Mouse (Mus musculus) spleen, postnatal 0 days (tissue): Measurements from ENCODE around the gene Lce1h. TPM values are rescaled to one million over a fixed set of nuclear protein-coding genes. Genes with fewer than 3 reads are reported as not detected.

Experiments
- polyA plus RNA-seq: library from polyadenylated mRNA; unstranded; fragments of >200 nt; fragmentation: Nextera tagmentation; extraction: Ambion mirVana; gene quantifications from 2 replicates; pipeline ENCODE4 v1.2.1, GENCODE M21; 2015

The Lce1h gene
- polyA plus RNA-seq, result not detected in 2 replicates

GRCm38 (mm10) chr3:92764965-92765364 lies at the start of gene Lce1h:
Lce1h (minus strand) TSS chr3:92765065.

GRCm38 (mm10) chr3:92807791-92808190 lies 42.9 kb upstream of the Lce1h start, which contains the start of gene Lce1k:
Lce1k (minus strand) TSS chr3:92807891.

GRCm38 (mm10) chr3:92790414-92790813 lies 25.5 kb upstream of the Lce1h start, which contains the start of gene Lce1j:
Lce1j (minus strand) TSS chr3:92790514.

GRCm38 (mm10) chr3:92778799-92779198 lies 13.9 kb upstream of the Lce1h start, which contains the start of gene Lce1i:
Lce1i (minus strand) TSS chr3:92778899.

GRCm38 (mm10) chr3:92752238-92752637 lies 12.6 kb downstream of the Lce1h start, which contains the start of gene Lce1g:
Lce1g (minus strand) TSS chr3:92752338.

GRCm38 (mm10) chr3:92738996-92739395 lies 25.9 kb downstream of the Lce1h start, which contains the start of gene Gm38119:
Gm38119 (minus strand) TSS chr3:92739096.

GRCm38 (mm10) chr3:92720250-92720649 lies 44.6 kb downstream of the Lce1h start, which contains the start of gene Lce1f:
Lce1f (minus strand) TSS chr3:92720350.

Other genes starting within 250 kb of the Lce1h start
- gene 2310046K23Rik, start 230.6 kb downstream of the Lce1h start, polyA plus RNA-seq, result not detected in 2 replicates
- 0.12 and 0.19 TPM in 2 replicates for gene Ivl, start 191.3 kb downstream of the Lce1h start, polyA plus RNA-seq
- gene Smcp, start 176.1 kb downstream of the Lce1h start, polyA plus RNA-seq, result not detected in 2 replicates
- gene 2210017I01Rik, start 157.6 kb downstream of the Lce1h start, polyA plus RNA-seq, result not detected in 2 replicates
- not detected in 2 replicates for gene Lce6a, start 143.4 kb downstream of the Lce1h start, polyA plus RNA-seq
- not detected in 2 replicates for gene Lce1a1, start 116.8 kb downstream of the Lce1h start, polyA plus RNA-seq
- gene Lce1b, start 108.1 kb downstream of the Lce1h start, polyA plus RNA-seq, result not detected in 2 replicates
- gene Lce1a2, start 94.8 kb downstream of the Lce1h start, polyA plus RNA-seq, result not detected in 2 replicates
- gene Lce1c, start 85.8 kb downstream of the Lce1h start, polyA plus RNA-seq, result 0.17 TPM in 1 of 2 replicates, not detected in the other
- not detected in 2 replicates for gene Lce1d, start 77.9 kb downstream of the Lce1h start, polyA plus RNA-seq
- gene Lce1e, start 56.0 kb downstream of the Lce1h start, polyA plus RNA-seq, result not detected in 2 replicates
- gene Lce1f, start 44.7 kb downstream of the Lce1h start, polyA plus RNA-seq, result not detected in 2 replicates
- gene Gm38119, start 26.0 kb downstream of the Lce1h start, polyA plus RNA-seq, result not detected in 2 replicates
- gene Lce1g, start 12.7 kb downstream of the Lce1h start, polyA plus RNA-seq, result not detected in 2 replicates
- not detected in 2 replicates for gene Lce1i, start 13.8 kb upstream of the Lce1h start, polyA plus RNA-seq
- gene Lce1j, start 25.4 kb upstream of the Lce1h start, polyA plus RNA-seq, result not detected in 2 replicates
- gene Lce1k, start 42.8 kb upstream of the Lce1h start, polyA plus RNA-seq, result not detected in 2 replicates
- gene Kprp, start 62.2 kb upstream of the Lce1h start, polyA plus RNA-seq, result not detected in 2 replicates
- not detected in 2 replicates for gene Lce1l, start 86.2 kb upstream of the Lce1h start, polyA plus RNA-seq
- gene 2310050C09Rik, start 105.2 kb upstream of the Lce1h start, polyA plus RNA-seq, result not detected in 2 replicates
- gene Lce3a, start 161.2 kb upstream of the Lce1h start, polyA plus RNA-seq, result not detected in 2 replicates
- gene Lce3b, start 167.9 kb upstream of the Lce1h start, polyA plus RNA-seq, result not detected in 2 replicates
- gene Lce3c, start 179.4 kb upstream of the Lce1h start, polyA plus RNA-seq, result not detected in 2 replicates
- not detected in 2 replicates for gene Lce3d, start 192.3 kb upstream of the Lce1h start, polyA plus RNA-seq
- not detected in 2 replicates for gene Lce3e, start 202.0 kb upstream of the Lce1h start, polyA plus RNA-seq
- gene Lce3f, start 227.2 kb upstream of the Lce1h start, polyA plus RNA-seq, result not detected in 2 replicates